ENCODE assay signal across 18 mouse cellular contexts in genomic region chr3:58146762-58147161, GRCm38 (mm10).
"Had no signal": no experiment of that assay in that cellular context is flagged by ENCODE, and none has a peak within 500 bp of the region (broad histone marks: within the 10 kb centered on the region; RNA-seq: fewer than 3 reads in every experiment).

No protein-coding gene starts in this region.

- H3K9ac ChIP-seq: hindbrain, embryonic 15.5 days; limb, embryonic 13.5 days; lung, embryonic 15.5 days; midbrain, embryonic 12.5 days; midbrain, embryonic 15.5 days; neural tube, embryonic 13.5 days; stomach, embryonic 15.5 days had no signal

- ATAC-seq: midbrain, embryonic 15.5 days had no signal

- H3K27me3 ChIP-seq: hindbrain, embryonic 15.5 days; limb, embryonic 13.5 days; lung, embryonic 15.5 days; midbrain, embryonic 12.5 days; midbrain, embryonic 15.5 days; neural tube, embryonic 13.5 days; stomach, embryonic 15.5 days had no signal

- H3K27ac ChIP-seq: hindbrain, embryonic 15.5 days; layer of hippocampus, adult 2 months; limb, embryonic 10.5 days; limb, embryonic 13.5 days; lung, embryonic 15.5 days; midbrain, embryonic 12.5 days; midbrain, embryonic 15.5 days; neural tube, embryonic 13.5 days; stomach, embryonic 15.5 days had no signal

- H3K4me1 ChIP-seq: hindbrain, embryonic 15.5 days; limb, embryonic 13.5 days; lung, embryonic 15.5 days; midbrain, embryonic 12.5 days; midbrain, embryonic 15.5 days; neural tube, embryonic 13.5 days; stomach, embryonic 15.5 days had no signal

- H3K4me2 ChIP-seq: hindbrain, embryonic 15.5 days; limb, embryonic 13.5 days; lung, embryonic 15.5 days; midbrain, embryonic 12.5 days; midbrain, embryonic 15.5 days; neural tube, embryonic 13.5 days; stomach, embryonic 15.5 days had no signal

- H3K36me3 ChIP-seq: hindbrain, embryonic 15.5 days; limb, embryonic 10.5 days; limb, embryonic 13.5 days; lung, embryonic 15.5 days; midbrain, embryonic 12.5 days; midbrain, embryonic 15.5 days; neural tube, embryonic 13.5 days; stomach, embryonic 15.5 days had no signal

- DNase-seq: layer of hippocampus, adult 9-11 months; lung, adult 18-20 months; lung, postnatal 10 days; lung, postnatal 4 days; right cerebral cortex, postnatal 14 days; right cerebral cortex, postnatal 4 days; thymus, adult 18-20 months; thymus, postnatal 36 days had no signal

- H3K4me3 ChIP-seq: hindbrain, embryonic 15.5 days; layer of hippocampus, adult 2 months; limb, embryonic 10.5 days; limb, embryonic 13.5 days; lung, embryonic 15.5 days; midbrain, embryonic 12.5 days; midbrain, embryonic 15.5 days; myocyte; neural tube, embryonic 13.5 days; stomach, embryonic 15.5 days had no signal

- H3K9me3 ChIP-seq: hindbrain, embryonic 15.5 days; limb, embryonic 10.5 days; limb, embryonic 13.5 days; lung, embryonic 15.5 days; midbrain, embryonic 12.5 days; midbrain, embryonic 15.5 days; neural tube, embryonic 13.5 days; stomach, embryonic 15.5 days had no signal
